Mouse (Mus musculus) erythroblast, embryonic 14.5 days (primary cell): ENCODE measurements around the gene Ms4a8a.

Experiments
- GATA1 ChIP-seq: IDR thresholded peaks from 2 replicates; pipeline ENCODE4 v1.6.1; 2012; ENCODE audit warnings: low read length, inconsistent platforms, mixed read lengths
- TAL1 ChIP-seq: IDR thresholded peaks from 3 replicates; pipeline ENCODE4 v1.6.1; 2012; ENCODE audit warnings: low read length, inconsistent platforms, mixed read lengths

DNA sequence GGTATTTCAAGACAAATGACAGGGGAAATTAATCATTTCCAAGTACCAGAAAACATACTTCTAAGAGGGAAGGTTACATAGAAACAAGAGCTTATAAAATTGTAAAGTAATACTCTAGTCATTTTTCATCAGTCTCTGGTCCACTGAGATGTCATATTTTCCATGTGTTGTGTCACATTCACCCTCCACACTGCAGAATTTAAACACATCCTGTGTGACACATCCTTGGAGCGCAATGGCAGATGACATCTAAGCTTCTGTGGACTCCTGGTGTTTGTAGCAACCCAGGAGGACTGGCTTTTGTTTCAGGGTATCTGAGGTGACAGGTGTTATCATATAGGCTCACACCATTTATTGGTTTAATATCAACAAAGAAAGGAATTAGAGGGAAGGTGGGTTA is 48.8 kb upstream of the Ms4a8a start:
- TF ChIP-seq GATA1: no peak
- no peak for TF ChIP-seq TAL1
